Mouse (Mus musculus) midbrain, postnatal 0 days (tissue): ENCODE results near the gene Ralgps1. TPM values are rescaled to one million over a fixed set of nuclear protein-coding genes. Genes with fewer than 3 reads are reported as not detected.

Source experiments
- ATAC-seq: fragments of 200-750 bp; cut with Nextera tagmentation; 2 replicates; pipeline ENCODE4 v1.8.0; 2017; ENCODE audit warnings: moderate number of reproducible peaks, mild to moderate bottlenecking, moderate TSS enrichment, moderate library complexity; ENCODE audit not compliant: low FRiP score
- DNase-seq: peaks from one replicate; pipeline ENCODE4 v3.0.0-alpha.2; 2015; ENCODE audit warnings: low spot score
- H3K27ac ChIP-seq: fragments of 300-500 bp; sonication (generic); 2 replicates; pipeline ENCODE4 v1.5.1; 2014; ENCODE audit warnings: low read depth, mild to moderate bottlenecking, low read length, mixed read lengths
- H3K27me3 ChIP-seq: fragments of 300-500 bp; sonication (generic); 2 replicates; pipeline ENCODE4 v1.6.1; 2014; ENCODE audit warnings: low read length, control low read depth, mixed read lengths; ENCODE audit not compliant: insufficient read depth
- H3K36me3 ChIP-seq: fragments of 300-500 bp; sonication (generic); 2 replicates; pipeline ENCODE4 v1.6.1; 2014; ENCODE audit warnings: low read length, control low read depth, mixed read lengths; ENCODE audit not compliant: insufficient read depth
- H3K4me1 ChIP-seq: fragments of 300-500 bp; sonication (generic); 2 replicates; pipeline ENCODE4 v1.6.1; 2014; ENCODE audit warnings: mild to moderate bottlenecking, control low read depth, antibody characterized with exemption, low read length, mixed read lengths; ENCODE audit not compliant: insufficient read depth
- H3K4me2 ChIP-seq: fragments of 300-500 bp; sonication (generic); 2 replicates; pipeline ENCODE4 v1.6.1; 2014; ENCODE audit warnings: low read depth, mild to moderate bottlenecking, low read length, mixed read lengths; ENCODE audit not compliant: poor library complexity, severe bottlenecking
- H3K4me3 ChIP-seq: fragments of 300-500 bp; sonication (generic); 2 replicates; pipeline ENCODE4 v1.5.1; 2014; ENCODE audit warnings: low read depth, mild to moderate bottlenecking, low read length, moderate library complexity
- H3K9ac ChIP-seq: fragments of 300-500 bp; sonication (generic); replicated peaks from 2 replicates; pipeline ENCODE4 v1.6.1; 2014; ENCODE audit warnings: mild to moderate bottlenecking, low read length, moderate library complexity, mixed read lengths; ENCODE audit not compliant: poor library complexity, severe bottlenecking
- H3K9me3 ChIP-seq: fragments of 300-500 bp; sonication (generic); 2 replicates; pipeline ENCODE4 v1.6.1; 2016; ENCODE audit warnings: low read length, control low read depth
- CTCF ChIP-seq: IDR thresholded peaks from 2 replicates; pipeline ENCODE4 v1.5.1; 2016; ENCODE audit warnings: antibody characterized with exemption, mild to moderate bottlenecking
- WGBS: fragments of 180-500 bp; shearing (Covaris S2); extraction: QIAGEN DNeasy Blood & Tissue Kit; methylation state at CpG from one replicate; pipeline ENCODE4 v1.1.7; 2014; 5-methylcytosine and 5-hydroxymethylcytosine counted together
- polyA plus RNA-seq: library from polyadenylated mRNA; unstranded; fragments of >200 nt; fragmentation: Nextera tagmentation; extraction: Ambion mirVana; gene quantifications from 2 replicates; pipeline ENCODE4 v1.2.1, GENCODE M21; 2015
- total RNA-seq: library from RNA; depleted of rRNA; stranded (reverse); fragments of >200 nt; gene quantifications from 2 replicates; pipeline ENCODE4 v1.2.3, GENCODE M21; 2014

Ralgps1 gene
- total and polyA plus RNA-seq, 2 experiments from 2014 or later: 26.4 to 74.6 TPM

DNA sequence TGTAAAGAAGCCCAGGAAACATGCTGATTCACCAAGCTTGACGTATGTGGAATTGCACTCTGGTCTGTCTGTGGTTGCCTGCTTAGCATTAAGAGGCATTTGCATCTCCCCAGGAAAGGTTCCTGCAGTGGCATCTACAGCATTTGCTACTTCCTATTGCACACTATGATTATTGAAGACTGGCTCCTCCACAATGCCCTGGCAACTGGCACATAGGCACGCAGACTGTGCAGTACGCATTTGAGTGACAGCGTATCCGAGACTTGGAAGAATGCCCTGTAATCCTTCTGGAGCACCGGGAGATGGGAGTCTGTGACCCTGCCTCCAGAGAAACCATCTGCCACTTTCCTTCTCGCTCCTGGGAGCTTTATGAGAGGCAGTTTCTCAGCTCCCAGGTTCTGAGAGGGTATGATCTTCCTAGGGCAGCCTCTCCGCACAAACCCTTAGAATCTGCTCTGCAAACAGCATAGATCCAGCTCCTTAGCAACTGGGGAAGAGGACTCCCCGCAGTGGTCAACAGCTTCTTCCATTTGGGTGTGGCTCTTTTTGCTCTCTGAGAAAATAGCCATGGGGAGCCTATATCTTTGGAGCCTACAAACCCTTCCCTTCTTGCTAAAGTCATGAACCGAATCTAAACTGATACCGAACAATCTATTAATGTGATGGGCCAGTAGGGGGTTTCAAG is 22.8 kb upstream of the Ralgps1 start:
- H3K9me3 ChIP-seq: no peaks in the 10 kb centered on the region
- WGBS: 51% methylated on average over 11 of the region's 11 CpGs
- no peak overlapping the region for H3K4me2 ChIP-seq
- ATAC-seq (no peak), DNase-seq (peak; percentile 80)
- no peak overlapping the region for H3K9ac ChIP-seq
- no peaks in the 10 kb centered on the region for H3K27me3 ChIP-seq
- no peak overlapping the region for H3K27ac ChIP-seq
- TF ChIP-seq CTCF: no peak
- H3K4me3 ChIP-seq: no peak overlapping the region
- H3K36me3 ChIP-seq: no peaks in the 10 kb centered on the region
- H3K4me1 ChIP-seq: no peaks in the 10 kb centered on the region

DNA sequence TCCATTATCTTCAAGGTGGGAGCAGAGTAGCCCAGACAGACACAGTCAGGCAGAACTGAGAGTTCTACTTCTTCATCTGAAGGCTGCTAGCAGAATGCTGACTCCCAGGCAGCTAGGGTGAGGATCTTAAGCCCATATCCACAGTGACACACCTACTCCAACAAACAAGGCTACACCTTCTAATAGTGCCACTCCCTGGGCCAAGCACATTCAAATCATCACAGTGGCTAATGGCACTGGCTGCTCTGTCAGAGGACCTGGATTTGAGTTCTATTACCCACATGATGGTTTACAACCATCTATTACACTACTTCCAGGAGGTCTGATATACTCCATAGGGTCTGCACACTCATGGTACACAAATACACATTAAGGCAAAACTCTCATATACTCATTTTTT is 21.7 kb upstream of the Ralgps1 start:
- Histone ChIP-seq H3K9me3 (no peaks in the 10 kb centered on the region), H3K27ac (no peak overlapping the region), H3K4me2 (no peak overlapping the region), H3K4me3 (no peak overlapping the region), H3K9ac (no peak overlapping the region), H3K27me3 (no peaks in the 10 kb centered on the region), H3K4me1 (no peaks in the 10 kb centered on the region), H3K36me3 (no peaks in the 10 kb centered on the region)
- no peak for DNase-seq
- TF ChIP-seq CTCF: no peak
- no peak for ATAC-seq

DNA sequence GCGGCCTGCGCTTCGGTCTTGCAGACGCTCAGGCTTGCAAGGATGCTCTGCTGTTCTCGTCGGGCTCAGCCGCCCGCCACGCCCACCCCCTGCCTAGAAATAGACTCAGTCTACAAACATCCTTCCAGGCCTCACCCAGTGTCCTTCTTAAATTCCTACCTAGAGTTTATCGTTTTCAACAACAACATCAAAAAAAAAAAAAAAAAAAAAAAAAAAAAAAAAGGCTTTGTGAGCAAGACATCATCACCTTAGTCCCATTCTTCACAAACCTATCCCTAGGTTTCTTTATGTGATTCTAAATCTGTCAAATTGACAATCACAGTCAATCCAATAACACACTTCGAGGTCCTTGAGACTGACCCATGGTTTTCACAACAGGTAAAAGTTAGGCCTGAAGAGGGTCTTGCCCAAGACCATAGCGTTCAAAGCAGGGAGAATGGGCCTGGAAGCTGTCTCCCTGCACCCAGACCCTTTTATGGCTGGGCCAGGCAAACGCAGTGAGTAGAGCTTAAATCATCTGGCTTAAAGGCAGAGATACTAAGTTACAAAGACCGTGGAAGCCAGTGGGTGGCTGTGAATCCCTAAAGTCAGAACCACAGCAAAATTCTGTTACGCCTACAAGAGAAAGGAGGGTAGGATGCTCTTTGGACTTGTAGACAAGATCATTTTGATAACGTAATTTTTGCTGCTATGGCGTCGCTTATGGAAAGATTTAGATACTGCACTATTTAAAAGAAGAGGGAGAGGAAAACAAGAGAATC is 542 bp upstream of the Ralgps1 start:
- Histone ChIP-seq H3K27me3 (no peaks in the 10 kb centered on the region), H3K27ac (peak overlapping the region; percentile 75), H3K36me3 (no peaks in the 10 kb centered on the region), H3K4me2 (peak overlapping the region; percentile 67), H3K9me3 (no peaks in the 10 kb centered on the region), H3K9ac (no peak overlapping the region), H3K4me3 (peak overlapping the region; percentile 65; the same call in 1 of the 2 replicates), H3K4me1 (no peaks in the 10 kb centered on the region)
- WGBS: 33% methylated on average over 15 of the region's 18 CpGs
- DNase-seq: no peak
- TF ChIP-seq CTCF: no peak
- ATAC-seq: no peak

DNA sequence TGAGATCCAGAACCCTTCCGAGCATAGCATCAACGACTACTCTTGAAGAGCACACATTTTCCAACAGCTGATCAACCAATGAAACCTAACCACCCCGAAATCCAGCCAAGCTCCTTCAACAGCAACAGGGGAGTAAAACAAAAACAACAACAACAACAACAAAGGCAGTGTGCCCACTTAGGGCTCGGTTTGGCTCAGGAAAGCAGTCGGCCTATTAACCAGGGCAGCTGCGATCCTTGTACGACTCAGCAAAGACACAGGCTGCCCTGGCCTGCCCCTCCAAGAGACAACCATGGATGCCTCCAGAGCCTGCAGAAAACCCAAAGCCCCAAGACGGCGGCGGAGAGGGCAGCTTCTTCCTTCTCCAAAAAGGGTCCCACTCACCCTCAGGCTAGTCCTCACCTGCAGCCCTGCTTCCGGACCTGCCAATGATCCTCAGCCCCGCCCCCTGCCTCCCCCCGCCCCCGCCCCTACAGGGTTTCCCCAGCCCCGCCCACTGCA is 960 bp downstream of the Ralgps1 start:
- no peaks in the 10 kb centered on the region for H3K9me3 ChIP-seq
- peaks cover 6% of the 10 kb centered on the region; the same call in 1 of the 2 replicates for H3K36me3 ChIP-seq
- peak overlapping the region; percentile 88 for H3K9ac ChIP-seq
- ATAC-seq: peak; percentile 9; the same call in 1 of the 2 replicates
- peak overlapping the region; percentile 67 for H3K4me2 ChIP-seq
- no peak for TF ChIP-seq CTCF
- H3K27me3 ChIP-seq: no peaks in the 10 kb centered on the region
- H3K4me3 ChIP-seq: peak overlapping the region; percentile 65
- DNase-seq: peak; percentile 14
- no peaks in the 10 kb centered on the region for H3K4me1 ChIP-seq
- H3K27ac ChIP-seq: peak overlapping the region; percentile 98; the same call in 1 of the 2 replicates
- 11% methylated on average over 11 of the region's 15 CpGs for WGBS

- no peaks in the 10 kb centered on the region for H3K27me3 ChIP-seq
- no peak for ATAC-seq
- H3K4me2 ChIP-seq: no peak overlapping the region
- TF ChIP-seq CTCF: no peak
- no peak overlapping the region for H3K27ac ChIP-seq
- H3K9me3 ChIP-seq: no peaks in the 10 kb centered on the region
- H3K4me1 ChIP-seq: no peaks in the 10 kb centered on the region
- no peak for DNase-seq
- peaks cover 6% of the 10 kb centered on the region; the same call in 1 of the 2 replicates for H3K36me3 ChIP-seq
- H3K4me3 ChIP-seq: no peak overlapping the region
- no peak overlapping the region for H3K9ac ChIP-seq
- WGBS: 77% methylated on average over 3 of the region's 3 CpGs
Measured at GRCm38 (mm10) chr2:33369453-33369852, 1.8 kb downstream of the Ralgps1 start.

DNA sequence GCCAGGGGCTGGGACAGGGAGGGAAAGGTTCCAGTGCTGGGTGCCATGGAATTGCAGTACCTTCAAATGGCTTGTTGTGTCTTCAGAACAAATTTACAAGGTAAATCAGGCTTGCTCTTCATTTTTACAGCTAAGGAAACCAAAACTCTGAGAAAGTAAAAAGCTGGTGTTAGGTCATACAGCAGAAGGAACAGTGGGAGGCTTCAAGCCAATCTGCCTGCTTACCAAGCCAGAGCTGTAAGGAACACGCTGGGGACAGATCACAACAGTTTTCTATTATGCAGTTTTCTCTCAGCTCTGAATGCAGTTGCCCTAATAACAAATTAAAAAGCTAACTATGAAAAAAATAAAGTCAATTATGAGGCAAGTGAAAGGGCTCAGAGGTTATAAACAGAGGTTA is 2.8 kb downstream of the Ralgps1 start:
- Histone ChIP-seq H3K4me2 (no peak overlapping the region), H3K4me1 (no peaks in the 10 kb centered on the region), H3K9me3 (no peaks in the 10 kb centered on the region), H3K27me3 (no peaks in the 10 kb centered on the region), H3K27ac (no peak overlapping the region), H3K4me3 (no peak overlapping the region), H3K36me3 (peaks cover 6% of the 10 kb centered on the region; the same call in 1 of the 2 replicates), H3K9ac (no peak overlapping the region)
- ATAC-seq: no peak
- no peak for DNase-seq
- 80% methylated on average over 1 of the region's 1 CpGs for WGBS
- TF ChIP-seq CTCF: no peak
